Mouse (Mus musculus): ENCODE results near the gene Chrm2. TPM values are rescaled to one million over a fixed set of nuclear protein-coding genes. Genes with fewer than 3 reads are reported as not detected.

Gene Chrm2
- polyA plus RNA-seq, 1 experiment from 2014 or later = 5.6 TPM

DNA sequence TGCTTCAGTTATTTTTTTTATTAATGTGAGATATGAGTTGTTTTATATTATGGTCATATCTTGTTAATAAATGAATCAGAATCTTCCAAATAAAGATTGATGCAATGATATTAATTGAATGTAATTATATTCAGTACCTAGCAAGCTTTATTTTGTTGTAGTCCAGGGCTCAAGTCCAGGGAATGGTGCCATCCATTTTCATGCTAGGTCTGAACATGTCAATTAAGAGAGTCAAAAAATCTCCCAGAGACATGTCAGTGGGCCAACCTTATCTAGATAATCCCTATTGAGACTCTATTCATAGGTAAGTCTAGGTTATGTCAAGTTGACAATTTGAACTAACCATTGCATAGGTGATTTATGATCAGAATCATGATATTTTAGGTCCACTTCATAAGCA, 21.1 kb downstream of the Chrm2 start:
- Histone ChIP-seq H3K4me2 (no peak overlapping the region), H3K27ac (ENCODE audit: low read depth, low read length) (no peak overlapping the region), H3K4me1 (ENCODE audit: control insufficient read depth, insufficient read depth, low read length) (peaks cover 10% of the 10 kb centered on the region), H3K4me3 (ENCODE audit: low read depth, low read length) (no peak overlapping the region), H3K27me3 (ENCODE audit: control insufficient read depth, insufficient read depth, low read length) (no peaks in the 10 kb centered on the region), H3K9ac (ENCODE audit: low read depth, low read length) (no peak overlapping the region), H3K36me3 (ENCODE audit: control insufficient read depth, insufficient read depth, low read length) (no peaks in the 10 kb centered on the region), H3K9me3 (replicated peaks; ENCODE audit: control insufficient read depth, low read length) (no peaks in the 10 kb centered on the region)
- ATAC-seq (replicated peaks; ENCODE audit: insufficient number of reproducible peaks, low FRiP score, low TSS enrichment) = no peak

DNA sequence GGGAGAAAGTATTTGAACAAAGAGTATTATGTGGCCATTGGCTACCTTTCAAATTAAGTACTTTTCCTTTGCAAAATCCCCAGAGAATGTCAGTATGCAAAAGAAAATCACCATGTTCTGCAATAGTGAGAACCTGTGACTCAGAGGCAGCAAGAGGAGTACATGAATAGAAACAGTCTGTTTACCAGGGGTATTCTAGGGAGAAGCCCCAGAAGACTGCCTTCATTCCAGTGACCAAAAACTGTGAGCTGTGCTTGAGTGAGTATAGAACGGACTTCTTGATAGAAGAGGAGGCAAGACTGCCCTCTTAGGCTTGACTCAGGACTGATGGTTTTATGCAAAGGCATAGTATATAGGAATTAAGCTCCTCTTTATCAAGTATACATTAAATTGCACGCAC, 22.2 kb downstream of the Chrm2 start:
- ATAC-seq (replicated peaks; ENCODE audit: insufficient number of reproducible peaks, low FRiP score, low TSS enrichment) = no peak
- H3K4me3 ChIP-seq (ENCODE audit: low read depth, low read length) = no peak overlapping the region
- no peak overlapping the region for H3K27ac ChIP-seq (ENCODE audit: low read depth, low read length)
- H3K4me1 ChIP-seq (ENCODE audit: control insufficient read depth, insufficient read depth, low read length) = peaks cover 8% of the 10 kb centered on the region
- no peak overlapping the region for H3K9ac ChIP-seq (ENCODE audit: low read depth, low read length)
- no peaks in the 10 kb centered on the region for H3K9me3 ChIP-seq (replicated peaks; ENCODE audit: control insufficient read depth, low read length)
- H3K4me2 ChIP-seq = no peak overlapping the region
- H3K27me3 ChIP-seq (ENCODE audit: control insufficient read depth, insufficient read depth, low read length) = no peaks in the 10 kb centered on the region
- H3K36me3 ChIP-seq (ENCODE audit: control insufficient read depth, insufficient read depth, low read length) = no peaks in the 10 kb centered on the region
- 60% methylated on average over 2 of the region's 2 CpGs for whole genome bisulfite sequencing (ENCODE audit: insufficient replicate concordance)

GRCm38 (mm10) chr6:36419716-36420115, 31.8 kb downstream of the Chrm2 start:
- Histone ChIP-seq H3K4me2 (no peak overlapping the region), H3K4me3 (ENCODE audit: low read depth, low read length) (no peak overlapping the region), H3K27ac (ENCODE audit: low read depth, low read length) (no peak overlapping the region), H3K4me1 (ENCODE audit: control insufficient read depth, insufficient read depth, low read length) (peaks cover 3% of the 10 kb centered on the region; the same call in 1 of the 2 replicates), H3K9ac (ENCODE audit: low read depth, low read length) (no peak overlapping the region), H3K36me3 (ENCODE audit: control insufficient read depth, insufficient read depth, low read length) (no peaks in the 10 kb centered on the region), H3K9me3 (replicated peaks; ENCODE audit: control insufficient read depth, low read length) (no peaks in the 10 kb centered on the region), H3K27me3 (ENCODE audit: control insufficient read depth, insufficient read depth, low read length) (no peaks in the 10 kb centered on the region)
- ATAC-seq (replicated peaks; ENCODE audit: insufficient number of reproducible peaks, low FRiP score, low TSS enrichment) = no peak
- 30% methylated on average over 2 of the region's 2 CpGs for WGBS (ENCODE audit: insufficient replicate concordance)

GRCm38 (mm10) chr6:36437964-36438363, 50.1 kb downstream of the Chrm2 start:
- Histone ChIP-seq H3K9ac (ENCODE audit: low read depth, low read length) (no peak overlapping the region), H3K4me3 (ENCODE audit: low read depth, low read length) (no peak overlapping the region), H3K4me2 (no peak overlapping the region), H3K4me1 (ENCODE audit: control insufficient read depth, insufficient read depth, low read length) (no peaks in the 10 kb centered on the region), H3K27me3 (ENCODE audit: control insufficient read depth, insufficient read depth, low read length) (no peaks in the 10 kb centered on the region), H3K36me3 (ENCODE audit: control insufficient read depth, insufficient read depth, low read length) (no peaks in the 10 kb centered on the region), H3K9me3 (replicated peaks; ENCODE audit: control insufficient read depth, low read length) (no peaks in the 10 kb centered on the region), H3K27ac (ENCODE audit: low read depth, low read length) (no peak overlapping the region)
- no peak for ATAC-seq (replicated peaks; ENCODE audit: insufficient number of reproducible peaks, low FRiP score, low TSS enrichment)
- WGBS (ENCODE audit: insufficient replicate concordance) = 79% methylated on average over 6 of the region's 6 CpGs

DNA sequence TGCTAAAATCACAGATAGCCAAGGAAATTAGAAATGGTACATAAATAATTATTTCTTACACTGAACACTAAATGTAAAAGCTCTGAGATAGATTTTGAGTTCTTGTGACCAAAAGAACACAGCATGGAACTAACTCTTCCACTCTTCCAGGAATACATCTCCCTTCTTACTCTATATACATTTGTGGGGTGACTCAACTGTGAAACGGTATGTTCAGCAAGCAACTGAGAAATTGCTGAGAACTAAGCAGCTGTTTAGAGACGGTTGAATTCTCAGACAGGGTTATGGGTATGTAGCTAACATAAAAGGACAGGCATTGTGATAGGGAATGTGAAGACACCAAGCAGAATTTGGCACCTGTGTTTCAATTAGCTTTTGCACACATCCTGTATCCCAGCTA, 51.3 kb downstream of the Chrm2 start:
- H3K4me1 ChIP-seq (ENCODE audit: control insufficient read depth, insufficient read depth, low read length) = no peaks in the 10 kb centered on the region
- no peak overlapping the region for H3K9ac ChIP-seq (ENCODE audit: low read depth, low read length)
- no peak overlapping the region for H3K4me2 ChIP-seq
- no peak overlapping the region for H3K27ac ChIP-seq (ENCODE audit: low read depth, low read length)
- H3K4me3 ChIP-seq (ENCODE audit: low read depth, low read length) = no peak overlapping the region
- 72% methylated on average over 2 of the region's 2 CpGs for WGBS (ENCODE audit: insufficient replicate concordance)
- H3K36me3 ChIP-seq (ENCODE audit: control insufficient read depth, insufficient read depth, low read length) = no peaks in the 10 kb centered on the region
- no peaks in the 10 kb centered on the region for H3K27me3 ChIP-seq (ENCODE audit: control insufficient read depth, insufficient read depth, low read length)
- no peak for ATAC-seq (replicated peaks; ENCODE audit: insufficient number of reproducible peaks, low FRiP score, low TSS enrichment)
- no peaks in the 10 kb centered on the region for H3K9me3 ChIP-seq (replicated peaks; ENCODE audit: control insufficient read depth, low read length)

DNA sequence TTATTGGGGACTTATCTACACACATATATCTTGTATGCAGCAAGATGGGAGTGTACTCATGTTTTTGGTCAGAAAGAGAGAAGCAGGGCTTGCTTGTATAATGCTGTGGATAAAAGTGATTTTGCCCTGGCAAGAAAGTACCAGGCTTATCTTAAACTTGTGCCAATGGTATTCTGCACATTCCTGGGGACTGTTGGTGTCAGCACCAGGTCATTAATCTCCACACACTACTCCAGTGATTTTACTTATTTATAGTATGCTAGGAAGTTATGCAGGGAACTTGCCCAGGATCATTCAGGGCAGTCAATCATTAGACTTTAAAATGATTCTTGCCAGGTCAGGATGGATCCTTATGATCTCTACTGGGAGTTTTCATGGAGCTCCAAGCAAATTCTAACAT, 63.6 kb downstream of the Chrm2 start:
- no peak overlapping the region for H3K9ac ChIP-seq (ENCODE audit: low read depth, low read length)
- no peak overlapping the region for H3K4me2 ChIP-seq
- H3K27ac ChIP-seq (ENCODE audit: low read depth, low read length) = no peak overlapping the region
- no peak overlapping the region for H3K4me3 ChIP-seq (ENCODE audit: low read depth, low read length)
- no peaks in the 10 kb centered on the region for H3K27me3 ChIP-seq (ENCODE audit: control insufficient read depth, insufficient read depth, low read length)
- no peak for ATAC-seq (replicated peaks; ENCODE audit: insufficient number of reproducible peaks, low FRiP score, low TSS enrichment)
- no peaks in the 10 kb centered on the region for H3K9me3 ChIP-seq (replicated peaks; ENCODE audit: control insufficient read depth, low read length)
- no peaks in the 10 kb centered on the region for H3K36me3 ChIP-seq (ENCODE audit: control insufficient read depth, insufficient read depth, low read length)
- H3K4me1 ChIP-seq (ENCODE audit: control insufficient read depth, insufficient read depth, low read length) = peaks cover 14% of the 10 kb centered on the region

DNA sequence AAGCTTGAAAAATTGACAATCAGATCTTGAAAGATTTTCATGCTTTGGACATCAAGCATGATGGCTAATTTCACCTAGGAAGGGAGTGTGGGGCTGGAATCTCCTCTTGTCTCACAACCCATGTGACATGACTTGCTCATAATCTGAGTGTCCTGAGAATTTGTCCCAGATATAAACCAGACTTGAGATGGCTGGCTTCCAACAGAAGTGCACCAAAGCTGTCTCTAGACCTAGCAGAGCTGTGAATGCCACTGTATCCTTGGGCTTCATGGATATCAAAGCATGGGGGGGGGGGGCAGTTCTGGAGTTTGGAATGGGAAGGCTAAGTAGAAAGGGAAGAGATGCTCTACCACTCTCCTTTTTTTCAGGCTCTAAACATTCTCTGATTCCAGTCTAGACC, 67.2 kb downstream of the Chrm2 start:
- Histone ChIP-seq H3K4me1 (ENCODE audit: control insufficient read depth, insufficient read depth, low read length) (peaks cover 21% of the 10 kb centered on the region), H3K36me3 (ENCODE audit: control insufficient read depth, insufficient read depth, low read length) (no peaks in the 10 kb centered on the region), H3K27ac (ENCODE audit: low read depth, low read length) (peak overlapping the region; percentile 50), H3K9ac (ENCODE audit: low read depth, low read length) (no peak overlapping the region), H3K4me2 (no peak overlapping the region), H3K4me3 (ENCODE audit: low read depth, low read length) (no peak overlapping the region), H3K9me3 (replicated peaks; ENCODE audit: control insufficient read depth, low read length) (no peaks in the 10 kb centered on the region), H3K27me3 (ENCODE audit: control insufficient read depth, insufficient read depth, low read length) (no peaks in the 10 kb centered on the region)
- ATAC-seq (replicated peaks; ENCODE audit: insufficient number of reproducible peaks, low FRiP score, low TSS enrichment) = no peak; the same call in 1 of the 2 replicates

DNA sequence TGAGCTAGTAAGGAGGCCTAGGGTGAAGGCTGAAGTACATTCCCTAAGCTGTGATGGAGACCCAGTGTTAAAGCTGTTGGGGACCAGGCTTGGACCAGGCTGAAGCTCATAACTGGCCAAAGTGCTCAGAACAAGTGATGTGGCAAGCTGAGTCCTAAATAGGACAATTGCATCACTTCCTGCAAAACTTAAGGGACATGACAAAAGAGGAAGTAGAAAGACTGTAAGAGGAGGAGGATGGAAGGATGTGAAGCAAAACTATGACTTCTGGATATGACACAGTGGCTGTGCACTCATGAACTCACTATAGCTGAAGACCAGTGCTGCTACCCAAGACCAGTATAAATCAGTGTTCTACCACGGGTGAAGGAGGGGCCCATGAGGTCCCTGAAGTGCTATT, 69.1 kb downstream of the Chrm2 start:
- H3K4me1 ChIP-seq (ENCODE audit: control insufficient read depth, insufficient read depth, low read length) = peaks cover 22% of the 10 kb centered on the region
- H3K4me2 ChIP-seq = no peak overlapping the region
- no peaks in the 10 kb centered on the region for H3K27me3 ChIP-seq (ENCODE audit: control insufficient read depth, insufficient read depth, low read length)
- no peak overlapping the region for H3K27ac ChIP-seq (ENCODE audit: low read depth, low read length)
- no peak for ATAC-seq (replicated peaks; ENCODE audit: insufficient number of reproducible peaks, low FRiP score, low TSS enrichment)
- no peak overlapping the region for H3K9ac ChIP-seq (ENCODE audit: low read depth, low read length)
- WGBS (ENCODE audit: insufficient replicate concordance) = 70% methylated on average over 1 of the region's 1 CpGs
- H3K4me3 ChIP-seq (ENCODE audit: low read depth, low read length) = no peak overlapping the region
- no peaks in the 10 kb centered on the region for H3K9me3 ChIP-seq (replicated peaks; ENCODE audit: control insufficient read depth, low read length)
- H3K36me3 ChIP-seq (ENCODE audit: control insufficient read depth, insufficient read depth, low read length) = no peaks in the 10 kb centered on the region

GRCm38 (mm10) chr6:36464008-36464407, 76.1 kb downstream of the Chrm2 start:
- WGBS (ENCODE audit: insufficient replicate concordance) = 83% methylated on average over 3 of the region's 3 CpGs
- no peak overlapping the region for H3K27ac ChIP-seq (ENCODE audit: low read depth, low read length)
- no peak for ATAC-seq (replicated peaks; ENCODE audit: insufficient number of reproducible peaks, low FRiP score, low TSS enrichment)
- no peaks in the 10 kb centered on the region for H3K27me3 ChIP-seq (ENCODE audit: control insufficient read depth, insufficient read depth, low read length)
- H3K9ac ChIP-seq (ENCODE audit: low read depth, low read length) = no peak overlapping the region
- H3K36me3 ChIP-seq (ENCODE audit: control insufficient read depth, insufficient read depth, low read length) = no peaks in the 10 kb centered on the region
- H3K4me1 ChIP-seq (ENCODE audit: control insufficient read depth, insufficient read depth, low read length) = peaks cover 9% of the 10 kb centered on the region
- H3K4me2 ChIP-seq = no peak overlapping the region
- H3K4me3 ChIP-seq (ENCODE audit: low read depth, low read length) = no peak overlapping the region
- no peaks in the 10 kb centered on the region for H3K9me3 ChIP-seq (replicated peaks; ENCODE audit: control insufficient read depth, low read length)
